Mouse (Mus musculus) ES-Bruce4 (cell line): ENCODE data around the gene Hps5. TPM values are rescaled to one million over a fixed set of nuclear protein-coding genes. Genes with fewer than 3 reads are reported as not detected.
"Not testable (repeated sequence)": the region's sequence is repeated elsewhere in the genome, so short reads cannot be mapped to it uniquely, and the experiment has no call there.

ENCODE experiments used
- H3K27ac ChIP-seq: 2 replicates; pipeline ENCODE4 v1.5.1; 2012; ENCODE audit warnings: low read length, inconsistent platforms; ENCODE audit not compliant: insufficient read depth
- H3K27me3 ChIP-seq: 2 replicates; pipeline ENCODE4 v1.6.1; 2012; ENCODE audit warnings: mild to moderate bottlenecking, low read length, inconsistent platforms; ENCODE audit not compliant: control insufficient read depth, poor library complexity, insufficient read depth, severe bottlenecking
- H3K36me3 ChIP-seq: 2 replicates; pipeline ENCODE4 v1.6.1; 2012; ENCODE audit warnings: inconsistent platforms, mild to moderate bottlenecking, low read length, moderate library complexity; ENCODE audit not compliant: control insufficient read depth, poor library complexity, insufficient read depth, severe bottlenecking
- H3K4me1 ChIP-seq: one replicate; pipeline ENCODE4 v1.8.1; 2011; ENCODE audit warnings: low read length; ENCODE audit not compliant: control insufficient read depth, insufficient read depth
- H3K4me3 ChIP-seq: 2 replicates; pipeline ENCODE4 v1.5.1; 2011; ENCODE audit warnings: low read depth, mild to moderate bottlenecking, low read length
- H3K9ac ChIP-seq: 2 replicates; pipeline ENCODE4 v1.6.1; 2012; ENCODE audit warnings: low read depth, mild to moderate bottlenecking, inconsistent platforms; ENCODE audit not compliant: poor library complexity, severe bottlenecking
- H3K9me3 ChIP-seq: replicated peaks from 2 replicates; pipeline ENCODE4 v1.6.1; 2012; ENCODE audit warnings: mild to moderate bottlenecking, low read length, inconsistent platforms; ENCODE audit not compliant: control insufficient read depth, poor library complexity, insufficient read depth, severe bottlenecking
- CTCF ChIP-seq: IDR thresholded peaks from one replicate; pipeline ENCODE4 v1.8.1; 2011; ENCODE audit warnings: low read depth, low read length
- EP300 ChIP-seq: IDR thresholded peaks from 2 replicates; pipeline ENCODE4 v1.6.1; 2011; ENCODE audit warnings: low read depth, low read length; ENCODE audit not compliant: insufficient read depth
- POLR2A ChIP-seq: IDR thresholded peaks from one replicate; pipeline ENCODE4 v1.8.1; 2011; ENCODE audit warnings: low read length; ENCODE audit not compliant: insufficient read depth
- polyA plus RNA-seq: library from polyadenylated mRNA; stranded (reverse); fragments of >200 nt; gene quantifications from 2 replicates; pipeline ENCODE4 v1.2.4, GENCODE M21; 2011; ENCODE audit warnings: low read depth; ENCODE audit not compliant: missing spikeins, insufficient read depth, insufficient read length

Hps5 gene
- polyA plus RNA-seq, 1 experiment = 14.8 TPM

DNA sequence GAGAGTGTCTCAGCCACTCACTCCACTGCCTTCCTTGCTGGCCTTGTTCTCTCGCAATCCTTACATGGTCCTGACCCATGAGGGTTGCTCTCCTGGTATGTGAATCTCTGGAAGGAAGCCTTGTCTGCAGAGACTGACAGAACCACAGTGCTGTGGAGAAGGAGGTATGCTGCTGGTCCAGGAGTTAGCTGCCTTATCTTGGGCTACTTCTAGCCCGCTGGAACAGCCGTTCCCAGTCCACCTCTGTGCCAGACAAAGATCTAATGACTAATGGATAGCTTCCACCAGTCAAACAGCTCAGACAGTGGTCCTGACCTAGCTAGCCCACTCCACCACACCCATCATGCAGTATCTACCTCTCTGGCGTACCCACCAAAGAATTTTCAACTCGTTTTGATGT, 40.5 kb upstream of the Hps5 start:
- H3K27me3 ChIP-seq = no peaks in the 10 kb centered on the region
- no peaks in the 10 kb centered on the region for H3K9me3 ChIP-seq
- peaks cover 13% of the 10 kb centered on the region for H3K4me1 ChIP-seq
- no peak overlapping the region for H3K9ac ChIP-seq
- TF ChIP-seq CTCF (no peak), EP300 (no peak), POLR2A (no peak)
- no peaks in the 10 kb centered on the region for H3K36me3 ChIP-seq
- no peak overlapping the region for H3K27ac ChIP-seq
- no peak overlapping the region for H3K4me3 ChIP-seq

DNA sequence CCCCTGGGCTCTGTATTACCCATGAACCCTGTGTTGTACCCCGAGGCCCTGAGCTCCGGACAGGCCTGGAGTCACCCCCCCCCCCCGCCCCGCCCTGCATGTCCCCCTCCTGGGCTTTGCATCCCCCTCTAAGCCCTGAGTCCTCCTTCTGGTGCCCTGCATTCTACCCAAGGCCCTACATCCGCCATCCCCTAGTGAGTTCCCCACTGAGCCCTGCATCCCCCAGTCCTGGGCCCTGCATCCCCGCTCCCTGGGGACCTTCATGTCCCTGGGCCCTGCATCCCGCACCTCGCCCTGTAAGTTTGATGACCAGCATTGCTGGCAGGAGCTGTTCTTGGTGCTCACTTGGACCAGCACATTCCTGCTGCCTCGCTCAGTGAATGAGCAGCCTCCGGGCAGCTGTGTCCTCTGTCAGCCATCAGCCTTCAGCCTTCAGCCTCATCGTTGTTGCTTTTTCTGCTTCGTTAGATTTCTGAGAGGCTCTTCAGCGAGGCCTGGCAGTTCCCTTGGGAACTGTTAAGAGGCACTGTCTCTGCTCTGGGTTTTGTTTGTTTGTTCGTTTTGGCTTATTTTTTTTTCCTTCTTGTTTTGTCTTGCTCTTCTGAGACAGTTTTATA, 39.2 kb upstream of the Hps5 start:
- Histone ChIP-seq H3K9ac (no peak overlapping the region), H3K4me3 (no peak overlapping the region), H3K27me3 (no peaks in the 10 kb centered on the region), H3K36me3 (no peaks in the 10 kb centered on the region), H3K9me3 (no peaks in the 10 kb centered on the region), H3K4me1 (peaks cover 6% of the 10 kb centered on the region), H3K27ac (no peak overlapping the region)
- no peak for TF ChIP-seq CTCF
- no peak for TF ChIP-seq EP300
- TF ChIP-seq POLR2A = no peak

DNA sequence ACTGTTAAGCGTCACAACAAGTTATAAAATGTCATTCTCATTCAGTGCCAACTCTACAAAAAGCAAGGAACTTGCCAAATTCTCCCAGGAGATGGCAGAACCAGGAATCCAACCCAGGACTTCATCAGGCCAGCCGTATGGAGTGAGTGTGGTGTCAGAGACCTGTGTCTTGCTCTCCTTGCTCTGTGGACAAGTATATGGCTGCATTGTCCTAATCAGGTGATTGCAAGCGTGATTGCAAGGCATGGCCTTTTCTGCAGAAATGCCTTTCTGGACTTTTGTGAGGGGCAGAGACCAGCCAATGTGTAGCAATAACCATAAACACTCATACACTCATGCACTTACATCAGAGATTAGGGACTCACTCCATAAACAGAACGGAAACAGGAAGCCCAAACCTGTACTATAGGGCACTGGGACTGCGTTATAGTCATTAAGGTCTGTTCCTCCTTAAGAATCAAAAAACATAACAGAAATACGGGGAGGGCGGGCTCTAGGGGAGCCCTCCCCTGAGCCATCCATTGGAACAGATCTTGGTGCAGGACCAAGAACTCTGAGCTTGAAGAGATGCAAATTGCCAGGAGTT, 37.9 kb upstream of the Hps5 start:
- TF ChIP-seq EP300 = no peak
- no peak overlapping the region for H3K4me3 ChIP-seq
- no peak overlapping the region for H3K27ac ChIP-seq
- H3K36me3 ChIP-seq = no peaks in the 10 kb centered on the region
- peaks cover 2% of the 10 kb centered on the region for H3K4me1 ChIP-seq
- no peak overlapping the region for H3K9ac ChIP-seq
- H3K9me3 ChIP-seq = no peaks in the 10 kb centered on the region
- H3K27me3 ChIP-seq = no peaks in the 10 kb centered on the region

DNA sequence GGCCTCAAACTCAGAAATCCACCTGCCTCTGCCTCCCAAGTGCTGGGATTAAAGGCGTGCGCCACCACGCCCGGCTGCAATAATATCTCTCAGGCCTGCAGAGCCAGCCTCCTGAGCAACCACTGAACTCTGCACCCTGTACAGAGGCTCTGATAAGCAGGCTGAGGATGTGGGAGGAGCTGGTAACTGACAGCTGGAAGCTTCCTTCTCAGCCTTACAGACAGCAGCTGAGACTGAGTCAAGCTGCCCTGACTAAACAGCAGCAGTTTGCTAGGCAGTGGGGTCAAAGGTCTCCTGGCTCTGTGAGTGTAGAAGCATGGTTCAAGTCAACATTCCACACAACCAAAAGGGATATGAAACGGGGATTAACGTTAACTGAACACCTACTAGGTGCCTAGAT, 37.4 kb upstream of the Hps5 start:
- H3K4me1 ChIP-seq = peaks cover 2% of the 10 kb centered on the region
- H3K9me3 ChIP-seq = no peaks in the 10 kb centered on the region
- H3K27ac ChIP-seq = no peak overlapping the region
- no peaks in the 10 kb centered on the region for H3K27me3 ChIP-seq
- TF ChIP-seq EP300 (no peak), POLR2A (no peak), CTCF (no peak)
- H3K9ac ChIP-seq = no peak overlapping the region
- H3K36me3 ChIP-seq = no peaks in the 10 kb centered on the region
- H3K4me3 ChIP-seq = no peak overlapping the region

DNA sequence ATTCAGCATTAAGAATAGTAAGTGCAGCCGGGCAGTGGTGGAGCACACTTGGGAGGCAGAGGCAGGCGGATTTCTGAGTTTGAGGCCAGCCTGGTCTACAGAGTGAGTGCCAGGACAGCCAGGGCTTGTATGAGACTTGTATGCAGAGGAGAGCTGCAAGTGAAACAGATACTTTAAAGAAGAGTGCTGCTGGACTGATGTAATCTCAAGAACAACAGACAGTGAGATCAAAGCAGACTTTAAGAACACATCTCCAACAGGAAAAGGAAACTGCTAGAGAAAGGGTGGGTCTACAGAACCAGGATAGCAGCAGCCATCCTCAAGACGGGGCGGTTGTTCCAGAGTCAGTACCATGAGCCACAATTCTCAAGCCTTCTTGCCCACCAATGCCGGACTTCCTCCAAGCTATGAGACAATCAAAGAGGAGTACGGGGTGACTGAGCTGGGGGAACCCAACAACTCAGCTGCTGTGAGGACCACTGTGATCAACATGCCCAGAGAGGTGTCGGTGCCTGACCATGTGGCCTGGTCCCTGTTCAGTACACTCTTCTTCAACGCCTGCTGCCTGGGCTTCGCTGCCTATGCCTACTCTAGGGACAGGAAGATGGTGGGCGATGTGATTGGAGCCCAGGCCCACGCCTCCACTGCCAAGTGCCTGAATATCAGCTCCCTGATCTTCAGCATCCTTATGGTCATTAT, 36.4 kb upstream of the Hps5 start:
- not testable (repeated sequence) for H3K9me3 ChIP-seq

DNA sequence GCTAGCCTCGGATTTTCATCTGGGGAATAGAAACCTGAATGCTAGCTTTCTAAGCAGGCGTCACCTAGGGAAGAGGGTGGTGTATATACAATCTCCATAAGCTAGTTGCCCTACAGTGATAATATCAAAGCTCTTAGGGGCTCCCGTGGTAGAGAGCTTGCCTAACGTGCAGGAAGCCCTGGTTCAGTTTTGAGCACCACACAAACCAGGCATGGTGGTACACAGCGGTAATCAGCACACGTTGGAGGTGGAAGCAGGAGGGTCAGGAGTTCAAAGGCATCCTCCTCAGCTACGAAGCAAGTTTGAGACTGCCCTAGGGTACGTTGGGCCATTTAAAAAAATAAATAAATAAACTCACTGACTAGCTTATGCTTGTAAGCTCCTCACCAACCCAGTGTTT, 35.8 kb upstream of the Hps5 start:
- H3K4me1 ChIP-seq = peaks cover 2% of the 10 kb centered on the region
- no peak for TF ChIP-seq EP300
- TF ChIP-seq CTCF = no peak
- TF ChIP-seq POLR2A = no peak
- H3K9me3 ChIP-seq = no peaks in the 10 kb centered on the region
- H3K9ac ChIP-seq = no peak overlapping the region
- no peaks in the 10 kb centered on the region for H3K36me3 ChIP-seq
- no peak overlapping the region for H3K27ac ChIP-seq
- H3K27me3 ChIP-seq = no peaks in the 10 kb centered on the region
- no peak overlapping the region for H3K4me3 ChIP-seq

More for the DNA sequence above, 36.4 kb upstream of the Hps5 start:
- H3K27ac ChIP-seq, H3K4me1 ChIP-seq, H3K4me3 ChIP-seq, H3K27me3 ChIP-seq, H3K9ac ChIP-seq, H3K36me3 ChIP-seq: not testable (repeated sequence)
